Mouse (Mus musculus) kidney, adult 2 months (tissue): ENCODE measurements at regions not wholly inside any gene's neighbourhood (a gene's known extent, or its start where the extent isn't known, plus 50 kb on each side); places are given as distances from the start of the nearest gene placed in this dataset.

Source experiments
- CTCF ChIP-seq: fragments of 200-500 bp; conservative IDR thresholded peaks from 2 replicates; pipeline ENCODE4 v1.5.1; 2011; ENCODE audit warnings: low read depth, mild to moderate bottlenecking, control low read depth, low read length, moderate library complexity, mixed read lengths; ENCODE audit not compliant: insufficient read depth, insufficient read length
- POLR2A ChIP-seq: fragments of 200-500 bp; IDR thresholded peaks from one replicate; pipeline ENCODE4 v1.6.1; 2011; ENCODE audit warnings: low read depth, low read length, control low read depth

- TF ChIP-seq CTCF (no peak), POLR2A (no peak)
These were observed 140.7 kb upstream of the Klf3 start for GRCm38 (mm10) chr5:64662476-64662875.
